Mouse (Mus musculus) C2C12 (cell line): Measurements from ENCODE around the gene Mdc1.

Experiments used
- CEBPB ChIP-seq: IDR thresholded peaks from one replicate; pipeline ENCODE4 v1.6.1; 2011; ENCODE audit warnings: low read depth, mild to moderate bottlenecking, control low read depth, moderate library complexity
- CTCF ChIP-seq: IDR thresholded peaks from one replicate; pipeline ENCODE4 v1.5.1; 2011; ENCODE audit not compliant: control insufficient read depth, insufficient read depth, insufficient read length
- FOSL1 ChIP-seq: IDR thresholded peaks from one replicate; pipeline ENCODE4 v1.8.0; 2011; ENCODE audit warnings: mild to moderate bottlenecking, low read length; ENCODE audit not compliant: poor library complexity, insufficient read depth, severe bottlenecking
- MAX ChIP-seq: IDR thresholded peaks from one replicate; pipeline ENCODE4 v1.6.1; 2011; ENCODE audit warnings: mild to moderate bottlenecking, control low read depth
- MYOD1 ChIP-seq: IDR thresholded peaks from one replicate; pipeline ENCODE4 v1.6.1; 2011; ENCODE audit warnings: low read depth; ENCODE audit not compliant: control insufficient read depth, insufficient read length
- MYOG ChIP-seq: IDR thresholded peaks from one replicate; pipeline ENCODE4 v1.6.1; 2011; ENCODE audit not compliant: control insufficient read depth, insufficient read length; ENCODE audit errors: extremely low read depth
- USF1 ChIP-seq: IDR thresholded peaks from one replicate; pipeline ENCODE4 v1.6.1; 2011; ENCODE audit warnings: low read depth, mild to moderate bottlenecking, control low read depth, moderate library complexity

- TF ChIP-seq CTCF (no peak), USF1 (no peak), MYOD1 (no peak), MYOG (no peak), FOSL1 (no peak), MAX (no peak), CEBPB (no peak)
Measured at GRCm38 (mm10) chr17:35814678-35815077, 26.6 kb upstream of the Mdc1 start.
